In the genomic region with DNA sequence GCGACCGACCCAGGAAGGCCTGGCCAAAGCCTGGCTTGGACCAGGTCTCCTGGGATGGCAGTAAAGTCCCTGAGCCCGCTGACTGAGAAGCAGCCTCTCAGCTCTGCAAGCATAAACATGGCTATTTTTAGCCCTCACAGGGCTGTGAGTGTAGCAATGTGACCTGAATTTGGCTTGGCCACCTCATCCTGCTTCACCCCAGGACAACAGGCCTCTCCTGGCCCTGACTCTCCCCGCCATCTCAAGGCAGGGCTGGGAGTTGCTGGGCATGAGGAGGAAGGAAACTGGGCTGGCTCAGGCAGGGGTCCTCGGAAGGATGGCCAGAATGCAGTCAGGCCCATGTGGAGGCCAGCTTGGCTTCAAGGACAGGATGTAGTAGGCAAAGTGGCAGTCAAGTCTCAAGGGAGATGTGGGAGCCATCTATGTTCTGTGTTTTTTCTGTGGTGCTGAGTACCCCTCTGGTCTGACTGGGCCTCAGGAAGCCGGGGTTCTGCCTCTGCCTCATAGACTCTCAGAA, we compare ENCODE assay signal across 1 mouse cellular context.
TF ChIP-seq lines count a peak whose summit lies in the region.

No protein-coding gene starts in this region.

TF ChIP-seq in CH12.LX, 34 proteins besides CTCF, POLR2A, EP300 and RAD21 (continued from another document):
- TF ChIP-seq USF2 (conservative IDR thresholded peaks at IDR 0.05; ENCODE audit: low read depth, low read length): no peak
- no peak for TF ChIP-seq ZKSCAN1 (IDR thresholded peaks at IDR 0.05; ENCODE audit: borderline replicate concordance, low read depth, low read length)
- TF ChIP-seq NELFE (IDR thresholded peaks at IDR 0.05; ENCODE audit: low read depth, low read length): no peak
- 0 out of 2 replicates have a peak, but pooled peaks have one; percentile 22 for TF ChIP-seq CHD2 (IDR thresholded peaks at IDR 0.05; ENCODE audit: low read length)
- peak; percentile 37; the same call in 1 of the 2 replicates for TF ChIP-seq MYC (IDR thresholded peaks at IDR 0.05; ENCODE audit: low read depth, low read length)
- no peak for TF ChIP-seq MAFK (IDR thresholded peaks at IDR 0.05; ENCODE audit: insufficient replicate concordance, low read length)
- TF ChIP-seq JUN (IDR thresholded peaks at IDR 0.05; ENCODE audit: insufficient read depth, low read depth, low read length): no peak
- TF ChIP-seq MAX (IDR thresholded peaks at IDR 0.05; ENCODE audit: low read length): peak; percentile 42; the same call in 1 of the 2 replicates
- peak; percentile 30; the same call in 1 of the 2 replicates for TF ChIP-seq HCFC1 (IDR thresholded peaks at IDR 0.05; ENCODE audit: low read depth, low read length)
- TF ChIP-seq NRF1 (IDR thresholded peaks at IDR 0.05; ENCODE audit: low read depth, low read length): no peak
- TF ChIP-seq KAT2A (IDR thresholded peaks at IDR 0.05; ENCODE audit: insufficient replicate concordance, low read length): 0 out of 2 replicates have a peak, but pooled peaks have one; percentile 48
- TF ChIP-seq POLR2AphosphoS2 (IDR thresholded peaks at IDR 0.05; ENCODE audit: low read depth, low read length): no peak
- no peak for TF ChIP-seq ZMIZ1 (IDR thresholded peaks at IDR 0.05; ENCODE audit: low read depth, low read length)
- no peak for TF ChIP-seq PAX5 (IDR thresholded peaks at IDR 0.05; ENCODE audit: low read length)
- TF ChIP-seq USF1 (IDR thresholded peaks at IDR 0.05; ENCODE audit: low read depth, low read length): no peak
- TF ChIP-seq TCF12 (IDR thresholded peaks at IDR 0.05; ENCODE audit: low read depth, low read length): peak; percentile 58
- TF ChIP-seq UBTF (IDR thresholded peaks at IDR 0.05; ENCODE audit: low read depth, low read length): peak; percentile 76
- no peak for TF ChIP-seq E2F4 (IDR thresholded peaks at IDR 0.05; ENCODE audit: insufficient replicate concordance, low read depth, low read length)
- no peak for TF ChIP-seq JUND (conservative IDR thresholded peaks at IDR 0.05; ENCODE audit: low read depth, low read length)
- no peak for TF ChIP-seq MAZ (IDR thresholded peaks at IDR 0.05; ENCODE audit: low read depth, low read length)
- peak; percentile 64 for TF ChIP-seq ETS1 (conservative IDR thresholded peaks at IDR 0.05; ENCODE audit: low read depth, low read length)
- no peak for TF ChIP-seq TBP (conservative IDR thresholded peaks at IDR 0.05; ENCODE audit: low read depth, low read length)
